Mouse (Mus musculus) retina, postnatal 1 day (tissue): Measurements from ENCODE around the gene Nabp1.
A peak's percentile ranks its signal among the peaks of the same experiment; 100 is the strongest.

Experiments
- DNase-seq: peaks from one replicate; pipeline ENCODE4 v3.0.0-alpha.2; 2012

The Nabp1 gene

DNA sequence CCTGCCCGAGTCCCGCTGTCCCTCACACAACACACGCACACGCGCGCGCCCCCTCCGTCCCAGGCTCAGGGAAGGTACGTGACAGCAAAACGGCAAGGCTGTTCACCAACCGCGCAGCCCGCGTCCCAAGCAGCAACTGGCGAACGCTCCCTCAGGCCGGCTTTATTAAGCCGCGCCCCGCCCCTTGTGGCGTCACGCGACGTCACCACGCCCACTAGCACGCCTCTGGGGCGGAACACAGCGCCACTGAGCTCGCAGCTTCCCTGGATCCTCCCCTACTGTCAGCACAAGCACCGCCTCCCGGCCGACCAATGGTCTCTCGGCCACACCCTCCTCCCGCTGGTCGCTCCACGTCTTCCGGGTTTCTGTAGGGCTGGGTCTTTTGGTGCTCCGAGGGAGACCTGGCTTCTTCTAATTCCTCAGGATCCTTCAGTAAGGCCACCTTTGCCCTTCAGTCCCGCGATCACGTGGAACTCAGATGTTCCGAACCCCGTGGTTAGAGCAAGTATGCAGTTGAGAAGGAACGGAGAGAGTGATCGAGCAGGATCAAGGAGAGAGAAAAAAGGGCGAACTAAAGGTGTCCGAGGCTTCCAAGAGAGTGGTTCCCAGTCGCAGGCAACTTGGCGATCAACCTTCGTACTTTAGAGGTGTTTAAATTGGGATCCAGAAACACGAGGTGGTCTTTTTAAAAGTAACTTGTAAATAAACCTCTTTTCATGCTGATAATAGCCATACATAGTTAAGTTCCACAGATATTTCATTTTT is at the start of gene Nabp1:
Gene Nabp1, minus strand, starts transcription at position 164 of the 765 bp plus-strand sequence.
- DNase-seq: peak; percentile 98

GRCm38 (mm10) chr1:51525563-51526265 is 47.5 kb upstream of the Nabp1 start:
- DNase-seq: no peak

GRCm38 (mm10) chr1:51521651-51522050 is 43.4 kb upstream of the Nabp1 start:
- DNase-seq: no peak

DNA sequence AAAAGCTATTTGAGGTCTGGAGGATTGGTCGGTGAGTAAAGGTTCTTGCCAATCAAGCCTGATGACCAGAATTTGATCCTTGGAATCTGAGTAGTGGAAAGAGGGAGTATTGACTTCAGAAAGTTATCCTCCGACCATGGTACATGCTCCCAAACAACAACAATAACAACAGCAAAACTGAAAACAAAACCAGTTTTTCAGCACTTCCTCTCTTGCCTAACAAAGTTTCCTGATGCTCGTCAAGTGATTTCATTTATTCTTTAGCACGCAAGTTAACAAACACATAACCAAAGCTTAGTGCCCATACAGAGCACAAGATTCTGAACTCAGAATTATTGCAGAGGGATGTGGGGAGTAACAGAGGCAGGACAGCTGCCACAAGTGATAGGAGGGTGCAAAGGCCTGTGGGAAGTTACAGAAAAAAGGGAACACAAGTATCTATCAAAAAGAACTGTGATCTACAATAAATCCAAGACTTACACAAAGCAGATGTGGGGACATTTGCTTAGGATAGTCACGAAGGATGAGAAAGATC is 42.1 kb upstream of the Nabp1 start:
- DNase-seq: no peak

DNA sequence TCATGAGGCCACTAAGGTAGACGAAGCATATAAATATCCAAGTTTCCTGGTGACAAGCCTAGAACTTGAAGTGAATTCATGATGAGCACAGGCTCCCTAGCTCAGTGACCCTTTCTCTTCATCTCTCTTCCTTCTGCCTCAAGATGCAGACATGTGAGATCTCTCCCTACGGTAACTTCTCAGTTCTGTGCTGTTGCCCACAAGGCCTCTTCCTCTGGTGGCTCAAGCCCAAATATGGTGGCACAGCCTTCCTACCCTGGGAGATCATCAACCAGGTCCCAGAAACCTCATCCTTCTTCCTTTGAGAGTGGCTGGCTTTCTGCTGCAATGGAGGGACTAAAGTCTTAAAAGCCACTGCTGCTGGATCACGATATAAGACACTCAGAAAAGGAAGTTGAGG is 40.9 kb upstream of the Nabp1 start:
- DNase-seq: no peak

DNA sequence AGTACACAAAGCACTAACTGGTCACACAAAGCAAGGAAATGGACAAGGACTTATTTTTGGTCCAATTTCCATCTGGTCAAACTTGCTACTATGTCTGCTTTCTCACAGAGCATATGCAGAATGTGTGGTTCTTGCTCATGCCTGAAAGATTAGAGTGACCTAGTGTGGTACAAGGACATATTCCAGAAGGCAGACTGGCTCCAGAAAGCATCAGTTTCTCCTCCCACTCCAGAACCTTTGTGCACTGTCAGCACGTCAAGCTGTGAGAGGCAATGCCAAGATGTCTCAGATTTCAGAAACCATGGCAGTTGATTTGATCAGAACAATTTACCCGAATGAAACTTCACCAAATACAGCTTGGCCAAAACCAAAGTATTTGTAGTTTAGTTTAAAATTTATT is 37.4 kb upstream of the Nabp1 start:
- no peak for DNase-seq

GRCm38 (mm10) chr1:51515041-51515440 is 36.8 kb upstream of the Nabp1 start:
- DNase-seq: no peak

DNA sequence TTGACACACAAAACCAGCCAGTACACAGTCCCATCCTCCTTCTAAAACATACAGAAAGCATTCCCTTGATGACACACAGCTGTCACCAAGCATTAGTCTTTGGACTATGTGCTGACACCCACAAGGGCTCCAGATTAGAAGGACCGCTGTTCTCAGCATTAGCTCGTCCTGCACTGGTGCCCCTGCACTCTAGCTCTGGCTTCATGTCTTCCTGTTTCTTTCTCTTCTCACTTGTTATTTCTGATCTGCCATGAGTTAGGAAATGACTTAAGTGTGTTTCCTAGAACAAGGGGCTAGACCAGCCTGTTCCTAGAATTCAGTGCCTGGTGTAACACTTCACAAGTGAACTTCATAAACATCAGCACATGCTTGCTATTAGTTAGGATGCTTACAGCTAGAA is 36.2 kb upstream of the Nabp1 start:
- no peak for DNase-seq

- no peak for DNase-seq
Measured at GRCm38 (mm10) chr1:51513059-51513713, 35.0 kb upstream of the Nabp1 start.

DNA sequence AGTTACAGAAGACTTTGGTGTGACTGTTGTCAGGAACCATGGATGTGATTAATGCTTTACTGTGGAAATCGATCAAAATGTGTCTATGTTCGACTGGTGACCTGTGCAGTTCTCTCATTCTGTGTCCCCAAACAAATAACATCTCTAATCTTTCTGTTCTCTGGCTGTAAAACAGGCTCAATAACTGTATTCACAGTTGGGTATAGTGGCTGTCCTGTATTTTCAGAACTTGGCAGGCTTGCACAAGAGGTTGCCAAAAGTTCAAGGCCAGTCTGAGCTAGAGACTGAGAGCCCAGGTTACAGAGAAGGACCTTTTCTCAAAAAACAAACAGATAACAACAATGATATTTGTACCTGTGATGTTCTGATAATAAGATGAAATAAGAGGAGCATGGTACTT is 34.1 kb upstream of the Nabp1 start:
- no peak for DNase-seq

DNA sequence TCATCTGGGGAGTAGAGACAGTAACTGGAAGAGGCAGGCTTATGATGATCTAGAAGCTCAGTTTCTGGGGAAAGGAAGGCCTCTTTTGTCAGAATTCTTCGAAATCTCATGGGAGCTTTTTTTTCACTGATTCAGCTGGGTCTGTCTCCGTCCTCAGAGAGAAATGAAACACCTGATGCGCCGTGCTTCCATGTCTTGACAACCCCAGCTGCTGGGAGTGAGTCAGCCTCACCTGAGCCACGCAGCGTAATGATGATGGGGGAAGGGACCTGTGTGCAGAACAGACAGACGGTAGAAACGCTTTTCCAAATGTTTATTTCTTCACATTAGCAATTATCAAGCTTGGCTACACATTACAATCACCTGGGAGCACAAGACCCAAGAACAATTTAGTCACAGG is 31.6 kb upstream of the Nabp1 start:
- DNase-seq: no peak

- DNase-seq: peak; percentile 11
Measured at GRCm38 (mm10) chr1:51509083-51509482, 30.9 kb upstream of the Nabp1 start.

GRCm38 (mm10) chr1:51508543-51508942 is 30.3 kb upstream of the Nabp1 start:
- no peak for DNase-seq

- no peak for DNase-seq
Measured at GRCm38 (mm10) chr1:51507436-51507835, 29.2 kb upstream of the Nabp1 start.

GRCm38 (mm10) chr1:51506236-51506635 is 28.0 kb upstream of the Nabp1 start:
- no peak for DNase-seq

DNA sequence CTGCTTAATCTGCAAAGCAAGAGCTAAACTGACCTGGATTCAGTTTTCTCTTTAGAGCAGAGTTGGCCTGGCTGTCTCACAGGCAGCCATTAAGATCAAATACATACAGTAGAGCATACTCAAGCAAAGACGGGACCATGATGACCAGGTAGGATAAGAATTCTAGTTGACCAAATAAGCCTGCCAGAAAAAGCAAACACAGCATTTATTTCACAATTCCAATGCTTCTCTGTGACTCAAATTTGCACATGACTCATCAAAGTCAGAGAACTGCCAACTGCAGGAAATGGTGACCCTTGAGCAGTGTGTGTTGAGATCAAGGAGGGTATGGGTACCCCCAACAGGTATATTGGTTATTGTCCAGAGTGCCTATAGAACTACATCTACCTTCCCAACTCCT is 27.4 kb upstream of the Nabp1 start:
- no peak for DNase-seq

DNA sequence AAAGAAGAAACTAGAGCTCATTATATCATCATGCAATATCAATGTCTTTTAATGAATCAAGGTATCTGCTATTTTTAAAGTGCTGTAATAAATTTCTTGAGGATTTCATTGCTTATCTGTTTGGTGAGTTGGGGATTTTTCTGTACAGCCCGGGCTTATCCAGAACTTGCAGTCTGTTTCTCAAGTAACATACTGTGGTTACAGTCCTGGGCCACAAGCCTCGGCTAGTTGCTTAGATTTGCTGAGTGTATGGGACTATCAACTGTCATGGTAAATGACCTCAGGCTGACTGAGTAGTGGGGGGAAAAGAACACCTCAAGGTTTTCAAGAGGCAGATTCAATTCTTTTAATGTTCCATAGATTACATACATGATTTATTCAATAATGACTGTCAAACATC is 24.8 kb upstream of the Nabp1 start:
- DNase-seq: no peak

DNA sequence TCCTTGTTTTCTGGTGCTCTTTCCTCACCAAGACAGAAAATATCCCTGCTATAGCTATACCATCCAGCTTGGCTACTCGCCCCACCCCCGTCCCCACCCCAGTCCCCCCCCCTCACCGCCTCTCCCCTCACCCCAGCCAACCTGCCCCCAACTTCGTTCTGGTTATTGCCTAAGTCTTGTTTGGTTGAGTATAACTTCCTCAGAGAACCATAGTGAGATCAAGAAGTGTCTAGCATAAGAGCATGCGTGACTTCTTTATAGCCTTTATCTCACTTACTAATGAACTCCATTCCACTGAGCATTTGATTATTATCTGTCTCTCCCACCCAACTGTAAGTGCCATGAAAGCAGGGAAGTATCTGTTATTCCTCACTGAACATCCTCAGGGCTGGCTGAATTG is 24.1 kb upstream of the Nabp1 start:
- DNase-seq: no peak

DNA sequence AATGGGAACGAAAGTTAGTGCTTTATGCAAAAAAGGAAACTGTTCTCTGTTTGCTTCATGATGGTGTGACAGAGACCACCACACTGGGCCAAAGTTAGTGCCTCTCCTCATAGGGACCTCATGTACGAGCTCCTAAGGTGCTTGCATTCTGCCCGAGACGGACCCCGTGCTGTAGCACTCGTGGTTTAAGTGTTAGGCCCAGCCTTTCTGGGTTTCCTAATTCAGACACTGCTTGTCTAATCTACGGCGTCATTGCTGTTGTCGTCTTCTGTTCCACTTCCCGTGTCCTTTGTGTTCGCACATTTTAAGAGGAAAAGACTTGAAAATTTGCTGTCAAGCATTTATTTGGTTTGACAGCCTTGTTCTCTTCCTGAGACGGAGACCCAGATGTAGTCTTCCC is 23.0 kb upstream of the Nabp1 start:
- DNase-seq: no peak

DNA sequence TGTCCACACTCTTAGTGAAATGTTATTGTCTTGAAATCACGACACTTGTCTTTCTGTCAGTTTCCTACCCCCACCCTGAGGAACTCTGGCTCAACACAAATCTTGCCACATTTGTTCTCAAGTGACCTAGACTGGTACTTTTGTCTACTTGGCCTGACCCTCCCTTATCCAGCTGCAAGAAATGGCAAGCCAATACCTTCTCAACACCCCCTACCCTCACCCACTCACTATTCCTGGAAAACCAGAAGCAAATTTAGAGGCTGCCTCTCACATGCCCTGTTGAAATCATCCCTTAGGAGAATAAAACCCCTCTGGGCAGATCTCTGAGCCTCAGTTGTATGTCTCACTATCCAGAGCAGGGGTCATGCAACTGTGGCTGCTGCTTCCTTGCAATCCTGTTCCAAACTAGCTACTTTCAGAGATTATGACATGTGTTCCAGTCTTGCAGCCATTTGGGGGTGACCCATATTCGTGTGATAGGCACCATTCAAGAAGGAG is 20.4 kb upstream of the Nabp1 start:
- DNase-seq: no peak

GRCm38 (mm10) chr1:51496163-51496562 is 17.9 kb upstream of the Nabp1 start:
- DNase-seq: no peak

DNA sequence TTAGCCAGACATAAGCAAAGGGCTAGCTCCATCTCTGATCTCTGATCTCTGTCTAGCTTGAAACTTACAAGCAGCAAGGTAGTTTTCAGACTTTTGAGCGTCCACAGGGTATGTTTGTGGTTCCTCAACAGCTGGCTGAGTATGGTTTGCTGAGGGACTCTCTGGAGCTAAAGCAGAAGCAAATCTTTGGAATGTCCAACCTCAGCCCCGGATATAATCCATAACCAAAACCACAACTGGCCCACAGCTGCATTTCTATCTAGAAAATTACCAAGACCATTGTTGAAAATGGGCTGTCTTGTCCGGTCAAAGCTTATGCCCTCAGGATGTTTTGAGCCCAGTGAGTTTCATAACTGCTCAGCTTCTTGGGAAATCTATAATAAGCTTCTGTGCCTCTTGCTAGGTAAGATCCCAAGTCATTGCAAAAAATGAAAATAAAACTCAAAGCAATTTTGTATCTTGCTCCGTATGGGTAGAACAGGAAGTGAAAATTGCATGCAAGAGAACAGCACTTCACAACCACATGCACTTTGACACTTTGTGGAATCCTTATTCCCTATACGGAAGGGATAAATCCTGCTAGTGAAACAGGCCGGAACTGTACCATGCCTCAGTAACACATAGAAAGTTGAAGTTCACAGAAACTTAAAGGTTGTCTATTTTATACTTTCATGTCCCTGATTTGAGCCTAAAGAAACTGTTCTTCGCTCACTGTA is 15.5 kb upstream of the Nabp1 start:
- no peak for DNase-seq

GRCm38 (mm10) chr1:51486291-51486690 is 8.1 kb upstream of the Nabp1 start:
- DNase-seq: no peak
